Mouse (Mus musculus) naive thymus-derived CD4-positive, alpha-beta T cell, adult 5 months (primary cell): Measurements from ENCODE around the gene Ska3. TPM values are rescaled to one million over a fixed set of nuclear protein-coding genes. Genes with fewer than 3 reads are reported as not detected.

Experiments used
- polyA plus RNA-seq: library from polyadenylated mRNA; unstranded; fragments of 100-300 nt; shearing (Covaris generic); gene quantifications from one replicate; pipeline ENCODE4 v1.2.1, GENCODE M21; 2017

Ska3 gene
- 0.65 TPM for polyA plus RNA-seq

GRCm38 (mm10) chr14:57825788-57826751, at the start of gene Ska3, which contains the start of gene Mrpl57:
Gene Ska3 (minus strand): TSS chr14:57826185.
Gene Mrpl57 (plus strand): TSS chr14:57826234.

GRCm38 (mm10) chr14:57797991-57798931, 27.7 kb downstream of the Ska3 start, which contains the start of gene Sap18:
Gene Sap18 (plus strand): TSS chr14:57798180.

GRCm38 (mm10) chr14:57758237-57758636, 67.7 kb downstream of the Ska3 start, which contains the start of gene Lats2:
Gene Lats2 (minus strand): TSS chr14:57758388.

Other genes starting within 250 kb of the Ska3 start
- 46.1 TPM for gene Xpo4, start 160.8 kb downstream of the Ska3 start, polyA plus RNA-seq
- gene Gm49361, start 80.1 kb downstream of the Ska3 start, polyA plus RNA-seq: not detected
- 79.3 TPM for gene Lats2, start 67.8 kb downstream of the Ska3 start, polyA plus RNA-seq
- 224 TPM for gene Sap18, start 28.0 kb downstream of the Ska3 start, polyA plus RNA-seq
- gene Mrpl57, start within 50 bp of the Ska3 start, polyA plus RNA-seq: 78.4 TPM
- 164 TPM for gene Zdhhc20, start 64.1 kb upstream of the Ska3 start, polyA plus RNA-seq
- gene Micu2, start 173.1 kb upstream of the Ska3 start, polyA plus RNA-seq: 65.9 TPM
- 0.21 TPM for gene Fgf9, start 244.4 kb upstream of the Ska3 start, polyA plus RNA-seq